Comparison of ENCODE assay signal across 13 mouse cellular contexts in the genomic region with DNA sequence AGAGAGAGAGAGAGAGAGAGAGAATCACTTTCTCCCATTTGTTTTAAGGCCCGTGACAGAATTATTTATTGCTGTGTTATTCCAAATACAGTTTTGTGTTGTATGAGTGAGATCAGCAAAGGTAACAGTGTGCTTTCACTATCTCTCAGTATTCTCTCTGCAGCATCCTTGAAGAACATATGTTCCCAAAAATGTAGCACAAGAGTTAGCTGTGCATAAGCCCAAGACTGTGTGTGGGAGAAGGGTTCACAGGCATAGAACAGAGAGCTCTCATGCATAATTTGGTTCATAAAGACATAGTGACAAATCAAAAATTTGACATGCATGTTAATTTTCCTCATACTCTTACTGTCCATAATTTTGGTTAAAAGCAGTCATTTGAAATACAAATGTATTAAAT.
"Had no signal": no experiment of that assay in that cellular context is flagged by ENCODE, and none has a peak within 500 bp of the region (broad histone marks: within the 10 kb centered on the region; RNA-seq: fewer than 3 reads in every experiment).

No protein-coding gene starts in this region.

- DNase-seq: liver, embryonic 13.5 days; liver, postnatal 0 days; lung, adult 2 months; lung, postnatal 4 days; midbrain, embryonic 14.5 days; retina, postnatal 1 day; right cerebral cortex, postnatal 14 days; right cerebral cortex, postnatal 4 days; thymus, adult 18-20 months; thymus, postnatal 14 days; thymus, postnatal 36 days had no signal

- ATAC-seq: liver, postnatal 0 days; lung, postnatal 0 days; midbrain, embryonic 16.5 days had no signal
